Mouse (Mus musculus): ENCODE results near the gene Anks3.

DNA sequence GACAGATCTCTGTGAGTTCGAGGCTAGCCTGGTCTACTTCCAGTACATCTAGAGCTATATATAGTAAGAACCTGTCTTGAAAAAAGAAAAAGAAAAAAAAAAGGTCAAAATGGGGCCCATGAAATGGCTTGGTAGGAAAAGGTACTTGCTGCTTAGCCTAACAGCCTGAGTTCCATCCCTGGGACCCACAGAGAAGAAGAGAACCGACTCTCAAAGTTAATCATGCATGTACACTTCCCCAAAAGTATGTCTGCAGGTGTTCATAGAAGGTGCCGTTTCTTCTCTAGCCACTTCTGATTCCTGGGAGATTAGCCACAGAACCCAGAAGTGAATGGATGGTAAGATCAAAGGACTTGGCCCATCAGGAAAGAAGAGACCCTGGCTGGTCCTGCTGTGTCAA is 4.4 kb upstream of the Anks3 start:
- TF ChIP-seq CTCF (IDR thresholded peaks at IDR 0.05; ENCODE audit: low read depth) (no peak), EP300 (optimal IDR thresholded peaks at IDR 0.05) (no peak)

All from stomach, postnatal 0 days (tissue).